Mouse (Mus musculus) lung, postnatal 0 days (tissue): ENCODE results near the gene Cers2. TPM values are rescaled to one million over a fixed set of nuclear protein-coding genes. Genes with fewer than 3 reads are reported as not detected.

ENCODE experiments used
- ATAC-seq: fragments of 200-750 bp; cut with Nextera tagmentation; 2 replicates; pipeline ENCODE4 v1.8.0; 2017; ENCODE audit warnings: moderate library complexity
- DNase-seq: peaks from one replicate; pipeline ENCODE4 v3.0.0-alpha.2; 2016; ENCODE audit warnings: low spot score
- H3K27ac ChIP-seq: fragments of 300-500 bp; sonication (generic); 2 replicates; pipeline ENCODE4 v1.5.1; 2014; ENCODE audit warnings: antibody characterized with exemption, mild to moderate bottlenecking, low read length, mixed read lengths
- H3K27me3 ChIP-seq: fragments of 300-500 bp; sonication (generic); replicated peaks from 2 replicates; pipeline ENCODE4 v1.6.1; 2014; ENCODE audit warnings: low read length, mixed read lengths; ENCODE audit not compliant: insufficient read depth
- H3K36me3 ChIP-seq: fragments of 300-500 bp; sonication (generic); 2 replicates; pipeline ENCODE4 v1.6.1; 2014; ENCODE audit warnings: low read length, mixed read lengths; ENCODE audit not compliant: insufficient read depth
- H3K4me1 ChIP-seq: fragments of 300-500 bp; sonication (generic); 2 replicates; pipeline ENCODE4 v1.6.1; 2014; ENCODE audit warnings: antibody characterized with exemption, low read depth, low read length, mixed read lengths; ENCODE audit not compliant: insufficient read depth
- H3K4me2 ChIP-seq: fragments of 300-500 bp; sonication (generic); replicated peaks from 2 replicates; pipeline ENCODE4 v1.6.1; 2014; ENCODE audit warnings: low read depth, mild to moderate bottlenecking, low read length, moderate library complexity, mixed read lengths
- H3K4me3 ChIP-seq: fragments of 300-500 bp; sonication (generic); 2 replicates; pipeline ENCODE4 v1.5.1; 2014; ENCODE audit warnings: low read depth, low read length
- H3K9ac ChIP-seq: fragments of 300-500 bp; sonication (generic); replicated peaks from 2 replicates; pipeline ENCODE4 v1.6.1; 2014; ENCODE audit warnings: low read depth, mild to moderate bottlenecking
- H3K9me3 ChIP-seq: fragments of 300-500 bp; sonication (generic); 2 replicates; pipeline ENCODE4 v1.6.1; 2016; ENCODE audit warnings: low read length, mixed read lengths
- CTCF ChIP-seq: IDR thresholded peaks from 2 replicates; pipeline ENCODE4 v1.5.1; 2016; ENCODE audit warnings: antibody characterized with exemption, mild to moderate bottlenecking
- EP300 ChIP-seq: IDR thresholded peaks from 2 replicates; pipeline ENCODE4 v1.6.1; 2016; ENCODE audit warnings: antibody characterized with exemption, mild to moderate bottlenecking, control low read depth
- WGBS: fragments of 180-500 bp; shearing (Covaris S2); extraction: QIAGEN DNeasy Blood & Tissue Kit; methylation state at CpG from one replicate; pipeline ENCODE4 v1.1.7; 2014; 5-methylcytosine and 5-hydroxymethylcytosine counted together
- polyA plus RNA-seq: library from polyadenylated mRNA; unstranded; fragments of >200 nt; fragmentation: Nextera tagmentation; extraction: Ambion mirVana; gene quantifications from 2 replicates; pipeline ENCODE4 v1.2.1, GENCODE M21; 2015

Cers2 gene
- polyA plus RNA-seq, 1 experiment from 2014 or later = 291 TPM

GRCm38 (mm10) chr3:95301204-95301796 lies 13.3 kb upstream of the Cers2 start:
- no peak overlapping the region for H3K4me3 ChIP-seq
- TF ChIP-seq CTCF (no peak), EP300 (no peak)
- DNase-seq (no peak), ATAC-seq (no peak)
- H3K4me2 ChIP-seq = no peak overlapping the region
- H3K36me3 ChIP-seq = no peaks in the 10 kb centered on the region; the same call in 1 of the 2 replicates
- no peak overlapping the region for H3K9ac ChIP-seq
- H3K9me3 ChIP-seq = no peaks in the 10 kb centered on the region
- H3K27ac ChIP-seq = no peak overlapping the region
- H3K4me1 ChIP-seq = no peaks in the 10 kb centered on the region
- WGBS = 77% methylated on average over 3 of the region's 3 CpGs
- no peaks in the 10 kb centered on the region for H3K27me3 ChIP-seq

- Histone ChIP-seq H3K9me3 (no peaks in the 10 kb centered on the region), H3K27me3 (no peaks in the 10 kb centered on the region), H3K27ac (no peak overlapping the region), H3K36me3 (no peaks in the 10 kb centered on the region), H3K4me3 (no peak overlapping the region), H3K9ac (no peak overlapping the region), H3K4me1 (no peaks in the 10 kb centered on the region), H3K4me2 (no peak overlapping the region)
- 61% methylated on average over 4 of the region's 4 CpGs for WGBS
- TF ChIP-seq EP300 (no peak), CTCF (no peak)
- DNase-seq (no peak), ATAC-seq (no peak)
These were observed 8.3 kb upstream of the Cers2 start for GRCm38 (mm10) chr3:95306244-95306643.

- Histone ChIP-seq H3K9me3 (no peaks in the 10 kb centered on the region), H3K27me3 (no peaks in the 10 kb centered on the region), H3K9ac (no peak within 1 kb of the TSS), H3K27ac (0 out of 2 replicates have a peak within 1 kb of the TSS, but pooled peaks have one; percentile 32), H3K4me3 (no peak within 1 kb of the TSS), H3K36me3 (no peaks in the 10 kb centered on the region), H3K4me1 (no peaks in the 10 kb centered on the region), H3K4me2 (no peak within 1 kb of the TSS)
- TF ChIP-seq CTCF (no peak), EP300 (no peak)
- 0 out of 2 replicates have a peak, but pooled peaks have one; percentile 6 for ATAC-seq
- 47% methylated on average over 7 of the region's 7 CpGs for WGBS
- DNase-seq = no peak
These were observed 7.5 kb upstream of the Cers2 start, which contains the start of gene Anxa9 for GRCm38 (mm10) chr3:95307100-95307499. TSS of gene Anxa9 (minus strand) at chr3:95307176.

GRCm38 (mm10) chr3:95310496-95310895 lies 4.1 kb upstream of the Cers2 start:
- no peak overlapping the region for H3K27ac ChIP-seq
- TF ChIP-seq EP300 (no peak), CTCF (no peak)
- H3K36me3 ChIP-seq = no peaks in the 10 kb centered on the region
- no peaks in the 10 kb centered on the region for H3K9me3 ChIP-seq
- no peaks in the 10 kb centered on the region for H3K27me3 ChIP-seq
- 46% methylated on average over 3 of the region's 3 CpGs for WGBS
- H3K9ac ChIP-seq = no peak overlapping the region
- H3K4me2 ChIP-seq = no peak overlapping the region
- H3K4me1 ChIP-seq = peaks cover 4% of the 10 kb centered on the region; the same call in 1 of the 2 replicates
- DNase-seq (no peak), ATAC-seq (no peak)
- no peak overlapping the region for H3K4me3 ChIP-seq

- no peak overlapping the region for H3K4me2 ChIP-seq
- no peaks in the 10 kb centered on the region for H3K27me3 ChIP-seq
- peaks cover 4% of the 10 kb centered on the region; the same call in 1 of the 2 replicates for H3K4me1 ChIP-seq
- no peaks in the 10 kb centered on the region for H3K36me3 ChIP-seq
- H3K9ac ChIP-seq = no peak overlapping the region
- TF ChIP-seq CTCF = peak; percentile 78
- TF ChIP-seq EP300 = no peak
- no peak for ATAC-seq
- no peaks in the 10 kb centered on the region for H3K9me3 ChIP-seq
- peak; percentile 86 for DNase-seq
- H3K4me3 ChIP-seq = no peak overlapping the region
- no peak overlapping the region for H3K27ac ChIP-seq
- 59% methylated on average over 9 of the region's 9 CpGs for WGBS
These were observed 3.4 kb upstream of the Cers2 start for GRCm38 (mm10) chr3:95310968-95311882.

- H3K36me3 ChIP-seq = no peaks in the 10 kb centered on the region
- H3K27ac ChIP-seq = no peak overlapping the region
- no peak for TF ChIP-seq CTCF
- no peak for TF ChIP-seq EP300
- peaks cover 12% of the 10 kb centered on the region; the same call in 1 of the 2 replicates for H3K4me1 ChIP-seq
- peak; percentile 59 for DNase-seq
- 37% methylated on average over 6 of the region's 6 CpGs for WGBS
- no peak overlapping the region for H3K4me2 ChIP-seq
- H3K9ac ChIP-seq = no peak overlapping the region
- H3K4me3 ChIP-seq = no peak overlapping the region
- H3K27me3 ChIP-seq = no peaks in the 10 kb centered on the region
- no peak for ATAC-seq
- H3K9me3 ChIP-seq = no peaks in the 10 kb centered on the region
These were observed 2.0 kb upstream of the Cers2 start for GRCm38 (mm10) chr3:95312623-95313022.
